Mouse (Mus musculus) forebrain, embryonic 16.5 days (tissue): ENCODE results near the gene Lhfpl2. TPM values are rescaled to one million over a fixed set of nuclear protein-coding genes. Genes with fewer than 3 reads are reported as not detected.

Experiments
- ATAC-seq: fragments of 200-750 bp; cut with Nextera tagmentation; 2 replicates; pipeline ENCODE4 v1.8.0; 2017; ENCODE audit warnings: mild to moderate bottlenecking, moderate library complexity
- H3K27ac ChIP-seq: fragments of 300-500 bp; sonication (generic); 2 replicates; pipeline ENCODE4 v1.5.1; 2014; ENCODE audit warnings: low read length, control low read depth
- H3K27me3 ChIP-seq: fragments of 300-500 bp; sonication (generic); replicated peaks from 2 replicates; pipeline ENCODE4 v1.6.1; 2014; ENCODE audit warnings: low read length; ENCODE audit not compliant: control insufficient read depth, insufficient read depth
- H3K36me3 ChIP-seq: fragments of 300-500 bp; sonication (generic); 2 replicates; pipeline ENCODE4 v1.6.1; 2014; ENCODE audit not compliant: control insufficient read depth, insufficient read depth
- H3K4me1 ChIP-seq: fragments of 300-500 bp; sonication (generic); replicated peaks from 2 replicates; pipeline ENCODE4 v1.6.1; 2014; ENCODE audit warnings: low read length; ENCODE audit not compliant: control insufficient read depth, insufficient read depth
- H3K4me2 ChIP-seq: fragments of 300-500 bp; sonication (generic); 2 replicates; pipeline ENCODE4 v1.6.1; 2014; ENCODE audit warnings: mild to moderate bottlenecking, low read length, control low read depth
- H3K4me3 ChIP-seq: fragments of 300-500 bp; sonication (generic); replicated peaks from 2 replicates; pipeline ENCODE4 v1.5.1; 2014; ENCODE audit warnings: mild to moderate bottlenecking, low read length, control low read depth
- H3K9ac ChIP-seq: fragments of 300-500 bp; sonication (generic); replicated peaks from 2 replicates; pipeline ENCODE4 v1.6.1; 2014; ENCODE audit warnings: low read depth, low read length, control low read depth
- H3K9me3 ChIP-seq: fragments of 300-500 bp; sonication (generic); 2 replicates; pipeline ENCODE4 v1.6.1; 2016; ENCODE audit warnings: low read length; ENCODE audit not compliant: control insufficient read depth
- WGBS: fragments of 180-500 bp; shearing (Covaris S2); extraction: QIAGEN DNeasy Blood & Tissue Kit; methylation state at CpG from one replicate; pipeline ENCODE4 v1.1.7; 2014; 5-methylcytosine and 5-hydroxymethylcytosine counted together
- polyA plus RNA-seq: library from polyadenylated mRNA; unstranded; fragments of >200 nt; fragmentation: Nextera tagmentation; extraction: Ambion mirVana; gene quantifications from 2 replicates; pipeline ENCODE4 v1.2.1, GENCODE M21; 2015

Lhfpl2 gene
- polyA plus RNA-seq, 1 experiment from 2014 or later = 15.0 TPM

DNA sequence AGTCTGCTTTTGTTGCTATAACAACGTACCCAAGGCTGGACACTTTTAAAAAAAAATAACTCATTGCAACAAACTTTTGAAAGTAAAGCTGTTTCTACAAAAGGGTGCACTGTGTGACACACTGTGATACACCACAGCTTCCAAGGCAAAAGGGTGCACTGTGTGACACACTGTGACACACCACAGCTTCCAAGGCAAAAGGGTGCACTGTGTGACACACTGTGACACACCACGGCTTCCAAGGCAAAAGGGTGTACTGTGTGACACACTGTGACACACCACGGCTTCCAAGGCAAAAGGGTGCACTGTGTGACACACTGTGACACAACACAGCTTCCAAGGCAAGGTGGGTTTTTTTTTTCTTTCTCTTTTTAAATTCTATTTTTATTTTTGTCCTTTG lies 6.8 kb upstream of the Lhfpl2 start:
- no peaks in the 10 kb centered on the region for H3K9me3 ChIP-seq
- no peaks in the 10 kb centered on the region for H3K4me1 ChIP-seq
- 93% methylated on average over 3 of the region's 3 CpGs for WGBS
- no peak for ATAC-seq
- H3K27me3 ChIP-seq = no peaks in the 10 kb centered on the region
- H3K36me3 ChIP-seq = no peaks in the 10 kb centered on the region
- H3K4me3 ChIP-seq = no peak overlapping the region
- no peak overlapping the region for H3K9ac ChIP-seq
- no peak overlapping the region for H3K27ac ChIP-seq
- H3K4me2 ChIP-seq = no peak overlapping the region

DNA sequence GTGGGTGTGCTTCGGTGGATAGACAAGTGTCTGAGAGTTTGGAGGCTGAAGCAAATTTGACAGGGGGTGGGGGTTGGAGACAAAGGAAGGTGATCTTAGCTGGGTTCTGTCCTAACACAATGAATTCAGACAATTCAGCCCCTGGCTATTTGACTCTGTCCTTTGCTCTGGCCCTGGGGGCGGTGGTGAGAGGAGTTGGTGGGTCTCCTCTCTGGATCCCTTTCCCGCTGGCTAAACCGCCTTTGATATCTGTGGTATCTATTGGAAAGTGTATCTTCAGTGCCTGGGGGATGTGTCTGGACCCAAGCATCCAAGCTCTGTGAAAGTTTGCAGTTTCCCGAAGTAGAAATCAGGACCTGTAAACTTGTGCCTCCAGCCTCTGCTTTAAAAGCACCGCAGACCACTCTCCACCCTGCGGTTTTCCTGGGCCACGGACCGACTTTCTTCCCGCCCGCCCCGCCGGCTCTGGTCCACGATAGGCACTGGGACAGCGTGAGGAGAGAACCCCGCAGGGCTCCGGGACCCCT lies 497 bp upstream of the Lhfpl2 start:
- Histone ChIP-seq H3K9me3 (no peaks in the 10 kb centered on the region; the same call in 1 of the 2 replicates), H3K36me3 (no peaks in the 10 kb centered on the region), H3K27me3 (peaks cover 5% of the 10 kb centered on the region; the same call in 1 of the 2 replicates), H3K4me3 (peak overlapping the region; percentile 76), H3K27ac (peak overlapping the region; percentile 23; the same call in 1 of the 2 replicates), H3K4me1 (peaks cover 7% of the 10 kb centered on the region), H3K9ac (peak overlapping the region; percentile 75), H3K4me2 (peak overlapping the region; percentile 99)
- WGBS = 2% methylated on average over 17 of the region's 17 CpGs
- ATAC-seq = no peak; the same call in 1 of the 2 replicates

DNA sequence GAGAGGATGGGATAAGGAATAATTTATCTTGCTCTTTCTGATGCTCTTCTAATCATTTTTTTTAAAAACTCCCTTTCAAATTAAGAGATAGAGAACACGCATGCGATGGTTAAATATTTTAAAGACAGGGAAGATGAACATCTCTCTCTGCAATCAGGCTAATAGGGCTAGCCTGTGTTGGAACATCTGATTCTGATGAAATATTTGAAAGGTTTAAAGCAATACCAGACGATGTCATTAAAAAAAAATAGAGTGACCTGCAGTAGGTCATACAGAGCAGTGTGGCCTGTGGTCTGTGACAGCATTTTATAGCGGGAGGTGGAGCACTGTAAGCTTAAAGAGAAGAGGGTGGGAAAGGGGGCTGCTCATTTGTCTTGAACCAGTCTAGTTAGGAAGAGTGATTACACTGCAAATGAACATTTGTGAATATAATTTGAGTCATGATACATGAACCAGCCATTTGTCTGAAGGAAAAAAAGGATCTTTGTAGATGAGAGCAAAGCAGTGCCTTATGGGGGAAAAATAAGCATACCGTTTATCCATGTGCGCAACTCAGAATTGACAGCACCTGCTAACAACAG lies 1.1 kb downstream of the Lhfpl2 start:
- Histone ChIP-seq H3K4me2 (peak overlapping the region; percentile 99), H3K4me3 (peak overlapping the region; percentile 76), H3K9me3 (no peaks in the 10 kb centered on the region; the same call in 1 of the 2 replicates), H3K9ac (no peak overlapping the region), H3K27me3 (peaks cover 5% of the 10 kb centered on the region; the same call in 1 of the 2 replicates), H3K4me1 (peaks cover 11% of the 10 kb centered on the region), H3K27ac (no peak overlapping the region), H3K36me3 (no peaks in the 10 kb centered on the region)
- ATAC-seq = no peak
- 34% methylated on average over 6 of the region's 6 CpGs for WGBS

DNA sequence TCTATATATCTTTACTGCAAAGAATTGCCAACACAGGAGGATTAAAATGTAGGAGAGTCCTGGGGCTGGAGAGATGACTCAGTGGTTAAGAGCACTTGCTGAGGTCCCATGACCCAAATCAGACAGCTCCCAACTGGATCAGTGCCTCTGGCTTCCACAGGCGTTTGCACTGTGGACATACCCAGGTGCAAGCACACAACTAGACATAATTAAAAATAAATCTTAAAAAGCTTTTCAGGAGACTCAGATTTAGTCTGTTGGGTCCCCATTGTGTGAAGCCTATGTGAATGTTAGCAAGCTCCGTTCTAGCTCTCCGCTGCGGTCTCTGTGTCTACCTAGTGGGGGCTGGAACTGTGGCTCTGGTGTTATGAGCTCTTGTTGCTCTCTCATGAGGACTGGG lies 1.8 kb downstream of the Lhfpl2 start:
- Histone ChIP-seq H3K4me1 (peaks cover 11% of the 10 kb centered on the region), H3K9me3 (no peaks in the 10 kb centered on the region; the same call in 1 of the 2 replicates), H3K4me3 (no peak overlapping the region), H3K9ac (no peak overlapping the region), H3K36me3 (no peaks in the 10 kb centered on the region), H3K27me3 (peaks cover 5% of the 10 kb centered on the region; the same call in 1 of the 2 replicates), H3K27ac (no peak overlapping the region), H3K4me2 (no peak overlapping the region)
- 85% methylated on average over 4 of the region's 4 CpGs for WGBS
- ATAC-seq = no peak

DNA sequence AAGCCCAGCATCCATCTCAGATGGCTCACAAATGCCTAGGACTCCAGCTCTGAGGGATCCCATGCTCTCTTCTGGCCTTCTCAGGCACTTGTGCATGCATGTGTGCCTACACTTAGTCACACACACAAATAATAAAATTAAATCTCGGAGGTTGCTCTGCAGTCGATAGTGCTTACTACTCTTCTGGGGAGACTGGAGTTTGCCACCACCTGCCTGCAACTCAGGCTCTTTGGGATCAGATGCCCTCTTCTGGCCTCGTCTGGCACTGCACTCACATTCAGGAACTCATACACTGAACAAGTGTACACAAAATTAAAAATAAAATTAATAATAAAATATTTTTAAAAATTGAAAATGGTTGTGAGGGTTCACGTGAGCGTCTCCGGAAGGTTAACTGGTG lies 2.2 kb downstream of the Lhfpl2 start:
- ATAC-seq = no peak
- no peak overlapping the region for H3K4me2 ChIP-seq
- WGBS = 86% methylated on average over 6 of the region's 6 CpGs
- H3K27ac ChIP-seq = no peak overlapping the region
- no peaks in the 10 kb centered on the region; the same call in 1 of the 2 replicates for H3K9me3 ChIP-seq
- no peak overlapping the region for H3K4me3 ChIP-seq
- H3K4me1 ChIP-seq = peaks cover 11% of the 10 kb centered on the region
- H3K27me3 ChIP-seq = peaks cover 5% of the 10 kb centered on the region; the same call in 1 of the 2 replicates
- no peak overlapping the region for H3K9ac ChIP-seq
- no peaks in the 10 kb centered on the region for H3K36me3 ChIP-seq

DNA sequence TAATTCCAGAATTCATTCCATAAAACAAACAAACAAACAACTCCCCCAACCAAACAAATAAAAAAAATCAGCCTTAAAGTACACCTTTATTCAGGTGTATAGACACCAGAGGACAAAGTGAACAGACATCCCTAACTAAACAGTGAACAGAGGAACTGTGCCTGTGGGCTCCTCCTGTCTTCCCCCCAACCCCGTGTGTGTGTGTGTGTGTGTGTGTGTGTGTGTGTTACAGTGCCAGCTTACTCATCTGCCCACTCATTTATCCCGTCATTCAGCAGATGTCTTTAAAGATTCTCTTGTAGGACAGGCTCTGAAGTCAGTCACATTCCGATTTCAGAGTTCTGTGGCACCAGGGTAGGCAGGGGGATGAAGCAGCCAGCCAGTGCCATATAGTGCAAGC lies 2.9 kb downstream of the Lhfpl2 start:
- H3K4me1 ChIP-seq = peaks cover 11% of the 10 kb centered on the region
- H3K27me3 ChIP-seq = peaks cover 5% of the 10 kb centered on the region; the same call in 1 of the 2 replicates
- H3K9me3 ChIP-seq = no peaks in the 10 kb centered on the region; the same call in 1 of the 2 replicates
- H3K36me3 ChIP-seq = no peaks in the 10 kb centered on the region
- no peak overlapping the region for H3K4me3 ChIP-seq
- H3K27ac ChIP-seq = no peak overlapping the region
- H3K9ac ChIP-seq = no peak overlapping the region
- no peak overlapping the region for H3K4me2 ChIP-seq
- ATAC-seq = no peak
- 91% methylated on average over 3 of the region's 3 CpGs for WGBS

DNA sequence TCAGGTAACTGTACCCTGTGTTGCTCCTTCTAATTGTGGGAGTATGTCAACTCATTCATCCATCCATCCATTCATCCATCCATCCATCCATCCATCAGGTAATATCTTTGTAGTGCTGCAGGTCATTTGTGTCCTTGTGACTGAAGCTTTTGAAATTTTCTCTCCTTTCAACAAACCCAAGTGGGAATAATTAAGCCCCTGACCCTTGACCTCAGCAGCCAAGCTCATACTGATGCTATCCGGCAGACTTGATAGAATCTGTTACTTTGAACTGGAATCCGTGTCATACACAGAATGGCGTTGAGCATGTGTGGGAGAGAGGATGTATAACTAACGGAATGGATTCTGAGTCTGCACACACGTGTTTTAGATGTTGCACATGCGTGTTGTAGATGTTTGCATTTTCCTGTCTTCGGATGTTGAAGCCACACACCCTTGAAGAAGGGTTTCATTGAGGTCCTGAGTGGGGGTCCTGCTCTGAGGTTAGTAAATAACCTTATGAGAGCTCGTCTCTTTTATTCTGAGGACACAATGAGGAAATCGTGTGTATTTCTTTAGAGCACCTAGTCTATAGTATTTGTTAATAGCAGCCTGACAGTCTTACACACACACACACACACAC lies 3.8 kb downstream of the Lhfpl2 start:
- Histone ChIP-seq H3K4me3 (no peak overlapping the region), H3K27me3 (peaks cover 5% of the 10 kb centered on the region; the same call in 1 of the 2 replicates), H3K27ac (no peak overlapping the region), H3K9me3 (no peaks in the 10 kb centered on the region; the same call in 1 of the 2 replicates), H3K4me2 (no peak overlapping the region), H3K4me1 (peaks cover 11% of the 10 kb centered on the region), H3K36me3 (no peaks in the 10 kb centered on the region), H3K9ac (no peak overlapping the region)
- 66% methylated on average over 9 of the region's 9 CpGs for WGBS
- ATAC-seq = no peak

DNA sequence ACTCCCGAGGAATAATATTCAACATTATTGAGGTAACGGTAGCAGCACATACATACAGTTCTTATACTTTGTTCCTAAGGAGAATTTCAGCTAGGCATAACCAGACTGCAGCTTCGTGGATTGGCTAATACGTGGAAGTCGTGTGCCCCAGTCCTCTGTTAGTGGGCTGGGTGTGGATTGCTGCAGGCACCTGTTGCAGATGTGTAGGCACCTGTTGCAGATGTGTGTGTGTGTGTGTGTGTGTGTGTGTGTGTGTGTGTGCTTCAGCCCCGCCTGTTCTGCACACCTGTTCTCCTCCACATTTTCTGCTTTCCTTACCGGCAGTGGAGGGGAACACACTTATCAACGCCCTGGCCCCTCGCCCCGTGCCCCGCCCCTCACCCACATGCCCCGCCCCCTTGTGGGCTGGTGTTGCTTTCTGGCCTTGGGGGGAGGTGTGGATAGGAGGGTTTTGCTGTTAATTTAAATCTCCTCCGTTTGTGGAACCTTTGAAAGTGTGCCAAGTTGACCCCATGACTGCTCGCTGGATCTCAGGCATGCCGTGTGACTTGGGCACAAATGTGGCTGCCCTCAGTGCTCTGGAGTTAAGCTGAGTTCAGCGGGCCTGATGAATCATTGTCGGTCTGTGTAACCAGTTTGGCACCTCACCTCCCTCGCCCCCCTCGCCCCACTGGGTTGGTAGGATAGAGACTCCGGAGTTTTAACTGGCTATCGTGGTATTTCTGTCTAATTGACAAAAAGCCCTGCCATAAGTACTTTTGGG lies 4.9 kb downstream of the Lhfpl2 start:
- 18% methylated on average over 21 of the region's 21 CpGs for WGBS
- Histone ChIP-seq H3K4me3 (no peak overlapping the region), H3K27me3 (peaks cover 5% of the 10 kb centered on the region; the same call in 1 of the 2 replicates), H3K9ac (no peak overlapping the region), H3K9me3 (no peaks in the 10 kb centered on the region; the same call in 1 of the 2 replicates), H3K4me1 (peaks cover 11% of the 10 kb centered on the region), H3K36me3 (no peaks in the 10 kb centered on the region), H3K27ac (no peak overlapping the region), H3K4me2 (peak overlapping the region; percentile 9; the same call in 1 of the 2 replicates)
- no peak for ATAC-seq

DNA sequence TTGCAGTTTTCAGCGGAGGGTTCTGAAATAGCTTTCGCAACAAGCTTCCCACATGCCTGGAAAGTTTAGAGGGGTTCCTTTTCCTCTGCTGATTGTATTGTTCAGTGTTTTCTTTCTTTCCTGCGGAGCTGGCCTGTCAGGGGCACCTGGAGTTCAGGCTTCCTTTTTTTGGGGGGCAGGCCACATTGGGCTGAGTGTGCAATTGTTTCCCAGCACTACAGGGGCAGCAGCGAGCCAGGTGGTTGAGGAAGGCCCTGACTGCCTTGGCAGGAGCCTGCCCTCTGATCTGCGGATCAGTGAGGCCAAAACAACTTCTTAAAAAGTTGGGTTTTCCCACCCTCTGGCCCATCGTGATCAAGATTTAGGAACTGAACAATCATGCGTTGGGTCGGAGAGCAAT lies 5.6 kb downstream of the Lhfpl2 start:
- ATAC-seq = no peak
- no peak overlapping the region for H3K9ac ChIP-seq
- no peak overlapping the region for H3K4me2 ChIP-seq
- no peak overlapping the region for H3K27ac ChIP-seq
- H3K4me1 ChIP-seq = peaks cover 7% of the 10 kb centered on the region
- no peaks in the 10 kb centered on the region for H3K36me3 ChIP-seq
- no peak overlapping the region for H3K4me3 ChIP-seq
- 43% methylated on average over 8 of the region's 8 CpGs for WGBS
- H3K27me3 ChIP-seq = peaks cover 5% of the 10 kb centered on the region; the same call in 1 of the 2 replicates
- H3K9me3 ChIP-seq = no peaks in the 10 kb centered on the region; the same call in 1 of the 2 replicates
